Mouse (Mus musculus): ENCODE results near the gene Pithd1. TPM values are rescaled to one million over a fixed set of nuclear protein-coding genes. Genes with fewer than 3 reads are reported as not detected.
A peak's percentile ranks its signal among the peaks of the same experiment; 100 is the strongest.

Pithd1 gene
- polyA plus RNA-seq, 1 experiment from 2014 or later, result 63.3 TPM

GRCm38 (mm10) chr4:136016059-136016602 lies 29.1 kb upstream of the Pithd1 start:
- peaks cover 21% of the 10 kb centered on the region for H3K36me3 ChIP-seq
- H3K4me2 ChIP-seq (replicated peaks), result no peak overlapping the region
- no peaks in the 10 kb centered on the region for H3K27me3 ChIP-seq (replicated peaks)
- H3K4me3 ChIP-seq, result no peak overlapping the region
- peaks cover 15% of the 10 kb centered on the region for H3K4me1 ChIP-seq
- H3K27ac ChIP-seq, result no peak overlapping the region
- ATAC-seq (ENCODE audit: low FRiP score, low read depth), result no peak
- no peaks in the 10 kb centered on the region for H3K9me3 ChIP-seq
- H3K9ac ChIP-seq, result no peak overlapping the region
- 80% methylated on average over 3 of the region's 3 CpGs for WGBS

GRCm38 (mm10) chr4:136010586-136010985 lies 23.5 kb upstream of the Pithd1 start:
- H3K36me3 ChIP-seq, result peaks cover 70% of the 10 kb centered on the region
- no peak overlapping the region for H3K4me3 ChIP-seq
- H3K27ac ChIP-seq, result no peak overlapping the region
- H3K9ac ChIP-seq, result no peak overlapping the region
- no peak overlapping the region for H3K4me2 ChIP-seq (replicated peaks)
- no peaks in the 10 kb centered on the region for H3K9me3 ChIP-seq
- no peaks in the 10 kb centered on the region for H3K27me3 ChIP-seq (replicated peaks)
- WGBS, result 96% methylated on average over 4 of the region's 4 CpGs
- H3K4me1 ChIP-seq, result no peaks in the 10 kb centered on the region
- ATAC-seq (ENCODE audit: low FRiP score, low read depth), result no peak

GRCm38 (mm10) chr4:136008782-136009447 lies 21.9 kb upstream of the Pithd1 start:
- H3K4me1 ChIP-seq, result no peaks in the 10 kb centered on the region
- H3K4me2 ChIP-seq (replicated peaks), result no peak overlapping the region
- H3K9me3 ChIP-seq, result no peaks in the 10 kb centered on the region
- peaks cover 86% of the 10 kb centered on the region for H3K36me3 ChIP-seq
- no peaks in the 10 kb centered on the region for H3K27me3 ChIP-seq (replicated peaks)
- no peak overlapping the region for H3K4me3 ChIP-seq
- 94% methylated on average over 8 of the region's 8 CpGs for WGBS
- H3K27ac ChIP-seq, result no peak overlapping the region
- ATAC-seq (ENCODE audit: low FRiP score, low read depth), result no peak
- H3K9ac ChIP-seq, result no peak overlapping the region

GRCm38 (mm10) chr4:136006821-136007220 lies 19.8 kb upstream of the Pithd1 start:
- Histone ChIP-seq H3K4me2 (replicated peaks) (no peak overlapping the region), H3K36me3 (peaks cover 90% of the 10 kb centered on the region), H3K27me3 (replicated peaks) (no peaks in the 10 kb centered on the region), H3K9ac (no peak overlapping the region), H3K9me3 (no peaks in the 10 kb centered on the region), H3K4me1 (no peaks in the 10 kb centered on the region), H3K27ac (no peak overlapping the region), H3K4me3 (no peak overlapping the region)
- WGBS, result 96% methylated on average over 3 of the region's 3 CpGs
- no peak for ATAC-seq (ENCODE audit: low FRiP score, low read depth)

GRCm38 (mm10) chr4:136004921-136005320 lies 17.9 kb upstream of the Pithd1 start:
- H3K4me3 ChIP-seq, result no peak overlapping the region
- peaks cover 76% of the 10 kb centered on the region for H3K36me3 ChIP-seq
- no peaks in the 10 kb centered on the region for H3K27me3 ChIP-seq (replicated peaks)
- no peaks in the 10 kb centered on the region for H3K9me3 ChIP-seq
- no peaks in the 10 kb centered on the region for H3K4me1 ChIP-seq
- no peak overlapping the region for H3K27ac ChIP-seq
- ATAC-seq (ENCODE audit: low FRiP score, low read depth), result no peak
- no peak overlapping the region for H3K4me2 ChIP-seq (replicated peaks)
- 90% methylated on average over 2 of the region's 2 CpGs for WGBS
- no peak overlapping the region for H3K9ac ChIP-seq

- Histone ChIP-seq H3K4me3 (no peak overlapping the region), H3K4me1 (no peaks in the 10 kb centered on the region), H3K4me2 (replicated peaks) (no peak overlapping the region), H3K36me3 (peaks cover 68% of the 10 kb centered on the region), H3K27ac (no peak overlapping the region), H3K27me3 (replicated peaks) (no peaks in the 10 kb centered on the region), H3K9ac (no peak overlapping the region), H3K9me3 (no peaks in the 10 kb centered on the region)
- WGBS, result 90% methylated on average over 5 of the region's 5 CpGs
- no peak for ATAC-seq (ENCODE audit: low FRiP score, low read depth)
Observed at GRCm38 (mm10) chr4:136004107-136004675, 17.1 kb upstream of the Pithd1 start.

GRCm38 (mm10) chr4:135995118-135995517 lies 8.1 kb upstream of the Pithd1 start:
- Histone ChIP-seq H3K9ac (no peak overlapping the region), H3K27me3 (replicated peaks) (no peaks in the 10 kb centered on the region), H3K4me3 (no peak overlapping the region), H3K36me3 (no peaks in the 10 kb centered on the region), H3K4me2 (replicated peaks) (no peak overlapping the region), H3K9me3 (0 out of 2 replicates have a peak, but pooled peaks cover 4% of the 10 kb centered on the region), H3K27ac (no peak overlapping the region), H3K4me1 (no peaks in the 10 kb centered on the region)
- WGBS, result 86% methylated on average over 4 of the region's 4 CpGs
- ATAC-seq (ENCODE audit: low FRiP score, low read depth), result no peak

GRCm38 (mm10) chr4:135993941-135994340 lies 6.9 kb upstream of the Pithd1 start:
- H3K27me3 ChIP-seq (replicated peaks), result no peaks in the 10 kb centered on the region
- 95% methylated on average over 6 of the region's 6 CpGs for WGBS
- no peak for ATAC-seq (ENCODE audit: low FRiP score, low read depth)

GRCm38 (mm10) chr4:135987714-135988113 lies 650 bp upstream of the Pithd1 start:
- no peak for ATAC-seq (ENCODE audit: low FRiP score, low read depth)

More at GRCm38 (mm10) chr4:135993941-135994340, 6.9 kb upstream of the Pithd1 start:
- Histone ChIP-seq H3K4me3 (no peak overlapping the region), H3K36me3 (no peaks in the 10 kb centered on the region), H3K27ac (no peak overlapping the region), H3K9ac (no peak overlapping the region), H3K9me3 (0 out of 2 replicates have a peak, but pooled peaks cover 4% of the 10 kb centered on the region), H3K4me1 (no peaks in the 10 kb centered on the region), H3K4me2 (replicated peaks) (no peak overlapping the region)

GRCm38 (mm10) chr4:135986301-135986942 lies 642 bp downstream of the Pithd1 start:
- Histone ChIP-seq H3K9me3 (no peaks in the 10 kb centered on the region), H3K27ac (peak overlapping the region; percentile 62; the same call in 1 of the 2 replicates), H3K4me1 (peaks cover 17% of the 10 kb centered on the region), H3K27me3 (replicated peaks) (no peaks in the 10 kb centered on the region), H3K4me3 (peak overlapping the region; percentile 96), H3K36me3 (peaks cover 25% of the 10 kb centered on the region), H3K9ac (peak overlapping the region; percentile 96), H3K4me2 (replicated peaks) (peak overlapping the region; percentile 92)
- no peak; the same call in 1 of the 2 replicates for ATAC-seq (ENCODE audit: low FRiP score, low read depth)
- WGBS, result 8% methylated on average over 23 of the region's 23 CpGs

More at GRCm38 (mm10) chr4:135987714-135988113, 650 bp upstream of the Pithd1 start:
- WGBS, result 71% methylated on average over 9 of the region's 9 CpGs
- H3K27me3 ChIP-seq (replicated peaks), result no peaks in the 10 kb centered on the region
- peak overlapping the region; percentile 96 for H3K4me3 ChIP-seq
- peaks cover 17% of the 10 kb centered on the region for H3K4me1 ChIP-seq
- H3K9me3 ChIP-seq, result no peaks in the 10 kb centered on the region
- H3K4me2 ChIP-seq (replicated peaks), result peak overlapping the region; percentile 92
- peak overlapping the region; percentile 96 for H3K9ac ChIP-seq
- peaks cover 17% of the 10 kb centered on the region for H3K36me3 ChIP-seq
- H3K27ac ChIP-seq, result peak overlapping the region; percentile 62; the same call in 1 of the 2 replicates

GRCm38 (mm10) chr4:135985769-135986168 lies 1.3 kb downstream of the Pithd1 start:
- no peak for ATAC-seq (ENCODE audit: low FRiP score, low read depth)
- peaks cover 25% of the 10 kb centered on the region for H3K36me3 ChIP-seq
- no peak overlapping the region for H3K27ac ChIP-seq
- H3K4me1 ChIP-seq, result peaks cover 17% of the 10 kb centered on the region
- H3K27me3 ChIP-seq (replicated peaks), result no peaks in the 10 kb centered on the region
- peak overlapping the region; percentile 96 for H3K9ac ChIP-seq
- peak overlapping the region; percentile 92 for H3K4me2 ChIP-seq (replicated peaks)
- 94% methylated on average over 7 of the region's 7 CpGs for WGBS
- no peaks in the 10 kb centered on the region for H3K9me3 ChIP-seq
- peak overlapping the region; percentile 96 for H3K4me3 ChIP-seq

- no peak for ATAC-seq (ENCODE audit: low FRiP score, low read depth)
- peaks cover 25% of the 10 kb centered on the region for H3K36me3 ChIP-seq
- H3K27me3 ChIP-seq (replicated peaks), result no peaks in the 10 kb centered on the region
- no peak overlapping the region for H3K4me3 ChIP-seq
- 93% methylated on average over 5 of the region's 5 CpGs for WGBS
- no peak overlapping the region for H3K27ac ChIP-seq
- H3K4me2 ChIP-seq (replicated peaks), result no peak overlapping the region; the same call in 1 of the 2 replicates
- peaks cover 17% of the 10 kb centered on the region for H3K4me1 ChIP-seq
- no peaks in the 10 kb centered on the region for H3K9me3 ChIP-seq
- no peak overlapping the region for H3K9ac ChIP-seq
Observed at GRCm38 (mm10) chr4:135985193-135985592, 1.9 kb downstream of the Pithd1 start.

Data from neural tube, embryonic 12.5 days (tissue).